Mouse (Mus musculus): ENCODE measurements at regions not wholly inside any gene's neighbourhood (a gene's known extent, or its start where the extent isn't known, plus 50 kb on each side); places are given as distances from the start of the nearest gene placed in this dataset.
"Not testable (repeated sequence)": the region's sequence is repeated elsewhere in the genome, so short reads cannot be mapped to it uniquely, and the experiment has no call there.

GRCm38 (mm10) chr8:89514270-89514669 is 470.3 kb upstream of the Sall1 start:
- peak; percentile 10 for DNase-seq

- no peak for DNase-seq
Measured at GRCm38 (mm10) chr8:89507639-89508038, 463.7 kb upstream of the Sall1 start.

GRCm38 (mm10) chr8:89503545-89504234 is 459.7 kb upstream of the Sall1 start:
- DNase-seq: no peak

GRCm38 (mm10) chr8:89503030-89503429 is 459.1 kb upstream of the Sall1 start:
- DNase-seq: no peak

- DNase-seq: no peak
Measured at GRCm38 (mm10) chr8:89501756-89502155, 457.8 kb upstream of the Sall1 start.

- no peak for DNase-seq
Measured at GRCm38 (mm10) chr8:89499831-89500230, 455.9 kb upstream of the Sall1 start.

GRCm38 (mm10) chr8:89498088-89498695 is 454.2 kb upstream of the Sall1 start:
- DNase-seq: no peak

- no peak for DNase-seq
Measured at GRCm38 (mm10) chr8:89492336-89492735, 448.4 kb upstream of the Sall1 start.

GRCm38 (mm10) chr8:89482481-89482880 is 438.5 kb upstream of the Sall1 start:
- DNase-seq: not testable (repeated sequence)

GRCm38 (mm10) chr8:89476930-89477329 is 433.0 kb upstream of the Sall1 start:
- peak; percentile 3 for DNase-seq

GRCm38 (mm10) chr8:89471116-89471515 is 427.2 kb upstream of the Sall1 start:
- no peak for DNase-seq

- DNase-seq: no peak
Measured at GRCm38 (mm10) chr8:89468782-89469220, 424.8 kb upstream of the Sall1 start.

GRCm38 (mm10) chr8:89465211-89465753 is 421.3 kb upstream of the Sall1 start:
- DNase-seq: no peak

GRCm38 (mm10) chr8:89456517-89456916 is 412.6 kb upstream of the Sall1 start:
- no peak for DNase-seq

GRCm38 (mm10) chr8:89455731-89456130 is 411.8 kb upstream of the Sall1 start:
- DNase-seq: no peak

- no peak for DNase-seq
Measured at GRCm38 (mm10) chr8:89454197-89454596, 410.2 kb upstream of the Sall1 start.

GRCm38 (mm10) chr8:89453724-89454123 is 409.8 kb upstream of the Sall1 start:
- no peak for DNase-seq

GRCm38 (mm10) chr8:89444466-89444865 is 400.5 kb upstream of the Sall1 start:
- DNase-seq: no peak

GRCm38 (mm10) chr8:89439304-89439703 is 395.3 kb upstream of the Sall1 start:
- no peak for DNase-seq

GRCm38 (mm10) chr8:89426969-89427368 is 383.0 kb upstream of the Sall1 start:
- DNase-seq: no peak

- no peak for DNase-seq
Measured at GRCm38 (mm10) chr8:89415287-89415686, 371.3 kb upstream of the Sall1 start.

GRCm38 (mm10) chr8:89412500-89412899 is 368.5 kb upstream of the Sall1 start:
- DNase-seq: no peak

GRCm38 (mm10) chr8:89412046-89412445 is 368.1 kb upstream of the Sall1 start:
- DNase-seq: no peak

- no peak for DNase-seq
Measured at GRCm38 (mm10) chr8:89406688-89407087, 362.7 kb upstream of the Sall1 start.

Measured in right cerebral cortex, postnatal 25 days (tissue).